Comparison of ENCODE assay signal across 28 mouse cellular contexts in genomic region chr15:52136693-52137092, GRCm38 (mm10).
DNase-seq lines count a peak whose midpoint lies in the region; ATAC-seq and TF ChIP-seq lines count a peak whose summit lies in the region.
"Had no signal": no experiment of that assay in that cellular context is flagged by ENCODE, and none has a peak within 500 bp of the region (broad histone marks: within the 10 kb centered on the region; RNA-seq: fewer than 3 reads in every experiment).

No protein-coding gene starts in this region.

- DNase-seq in liver (no peak), G1E (ENCODE audit: low spot score) (no peak)
- DNase-seq in liver, postnatal 0 days: no peak
- DNase-seq in left cerebral cortex, postnatal 25 days (ENCODE audit: low spot score in 2 of 2): no peak
- DNase-seq: adrenal gland, adult 8-10 months; adrenal gland, postnatal 14 days; B cell, adult 2 months; cerebellum, adult 11 months; cerebellum, adult 18-20 months; cerebellum, adult 8-10 months; cerebellum, adult 9-11 months; cerebellum, postnatal 14 days; cerebellum, postnatal 36 days; embryo, embryonic 11 days had no signal

- peak; percentile 66 for TF ChIP-seq EP300 in liver, postnatal 0 days (IDR thresholded peaks at IDR 0.05; ENCODE audit: low read depth)

- H3K27me3 ChIP-seq in liver, embryonic 12.5 days (replicated peaks): no peaks in the 10 kb centered on the region
- no peaks in the 10 kb centered on the region; the same call in 1 of the 2 replicates for H3K27me3 ChIP-seq in G1E (ENCODE audit: insufficient read depth, low read length)
- H3K27me3 ChIP-seq in liver, postnatal 0 days (ENCODE audit: insufficient read depth, low read length): no peaks in the 10 kb centered on the region
- no peaks in the 10 kb centered on the region for H3K27me3 ChIP-seq in midbrain, embryonic 16.5 days (ENCODE audit: control insufficient read depth, insufficient read depth, low read depth, low read length)
- H3K27me3 ChIP-seq: CH12.LX; embryonic facial prominence, embryonic 13.5 days; embryonic facial prominence, embryonic 15.5 days; forebrain, embryonic 12.5 days; Patski had no signal

- 0 out of 2 replicates have a peak, but pooled peaks have one; percentile 18 for ATAC-seq in liver, embryonic 12.5 days
- ATAC-seq in G1E (ENCODE audit: extremely low read depth, insufficient number of reproducible peaks, low FRiP score, poor library complexity, severe bottlenecking): peak; percentile 45
- ATAC-seq in liver, postnatal 0 days: 0 out of 2 replicates have a peak, but pooled peaks have one; percentile 27
- peak; percentile 55 for ATAC-seq in megakaryocyte-erythroid progenitor cell, adult 5-6 weeks (replicated peaks; ENCODE audit: low FRiP score, low TSS enrichment, poor library complexity, severe bottlenecking)
- ATAC-seq in midbrain, embryonic 16.5 days: no peak
- ATAC-seq: activated CD4-positive, CD25-positive, alpha-beta regulatory T cell, adult 4 months; CD4-positive, CD25-positive, alpha-beta regulatory T cell, adult 4 months; forebrain, embryonic 14.5 days; forebrain, embryonic 16.5 days; Patski had no signal

- no peak overlapping the region for H3K4me3 ChIP-seq in liver, embryonic 12.5 days
- H3K4me3 ChIP-seq in G1E (ENCODE audit: low read depth, low read length): no peak overlapping the region
- H3K4me3 ChIP-seq in liver, postnatal 0 days (ENCODE audit: low read depth, low read length): no peak overlapping the region
- no peak overlapping the region for H3K4me3 ChIP-seq in midbrain, embryonic 16.5 days (ENCODE audit: low read depth, low read length)
- H3K4me3 ChIP-seq: embryonic facial prominence, embryonic 13.5 days; embryonic facial prominence, embryonic 15.5 days; erythroblast, embryonic 14.5 days; forebrain, embryonic 10.5 days; forebrain, embryonic 12.5 days had no signal

- H3K27ac ChIP-seq in liver, embryonic 12.5 days: no peak overlapping the region
- no peak overlapping the region for H3K27ac ChIP-seq in liver, postnatal 0 days (ENCODE audit: low read depth)
- no peak overlapping the region for H3K27ac ChIP-seq in midbrain, embryonic 16.5 days (ENCODE audit: low read length)
- H3K27ac ChIP-seq: embryonic facial prominence, embryonic 13.5 days; embryonic facial prominence, embryonic 15.5 days; forebrain, embryonic 10.5 days; forebrain, embryonic 12.5 days had no signal

- H3K9ac ChIP-seq in liver, embryonic 12.5 days: no peak overlapping the region
- no peak overlapping the region for H3K9ac ChIP-seq in liver, postnatal 0 days (replicated peaks)
- no peak overlapping the region for H3K9ac ChIP-seq in midbrain, embryonic 16.5 days (ENCODE audit: low read depth, low read length)
- H3K9ac ChIP-seq: embryonic facial prominence, embryonic 13.5 days; embryonic facial prominence, embryonic 15.5 days; forebrain, embryonic 12.5 days had no signal

- no peaks in the 10 kb centered on the region for H3K4me1 ChIP-seq in liver, embryonic 12.5 days
- no peaks in the 10 kb centered on the region for H3K4me1 ChIP-seq in G1E (ENCODE audit: insufficient read depth, low read depth, low read length)
- no peaks in the 10 kb centered on the region for H3K4me1 ChIP-seq in liver, postnatal 0 days (ENCODE audit: insufficient read depth)
- no peaks in the 10 kb centered on the region for H3K4me1 ChIP-seq in midbrain, embryonic 16.5 days (ENCODE audit: control insufficient read depth, insufficient read depth, low read length)
- H3K4me1 ChIP-seq: embryonic facial prominence, embryonic 13.5 days; embryonic facial prominence, embryonic 15.5 days; forebrain, embryonic 10.5 days; forebrain, embryonic 12.5 days had no signal

- no peaks in the 10 kb centered on the region for H3K36me3 ChIP-seq in liver, embryonic 12.5 days
- H3K36me3 ChIP-seq in G1E (replicated peaks): no peaks in the 10 kb centered on the region
- no peaks in the 10 kb centered on the region for H3K36me3 ChIP-seq in liver, postnatal 0 days (replicated peaks; ENCODE audit: insufficient read depth, low read length)
- H3K36me3 ChIP-seq in midbrain, embryonic 16.5 days (ENCODE audit: control insufficient read depth, insufficient read depth, low read length): no peaks in the 10 kb centered on the region
- H3K36me3 ChIP-seq: embryonic facial prominence, embryonic 13.5 days; embryonic facial prominence, embryonic 15.5 days; forebrain, embryonic 10.5 days; forebrain, embryonic 12.5 days had no signal

- 38% methylated on average over 3 of the region's 3 CpGs for WGBS in liver, embryonic 12.5 days (ENCODE audit: insufficient replicate concordance)
- WGBS in liver, postnatal 0 days (ENCODE audit: insufficient replicate concordance): 44% methylated on average over 3 of the region's 3 CpGs
- 84% methylated on average over 3 of the region's 3 CpGs for WGBS in midbrain, embryonic 16.5 days

- H3K4me2 ChIP-seq in liver, embryonic 12.5 days: no peak overlapping the region
- no peak overlapping the region for H3K4me2 ChIP-seq in liver, postnatal 0 days (ENCODE audit: low read depth, low read length)
- no peak overlapping the region for H3K4me2 ChIP-seq in midbrain, embryonic 16.5 days (ENCODE audit: low read length)
- H3K4me2 ChIP-seq: embryonic facial prominence, embryonic 13.5 days; embryonic facial prominence, embryonic 15.5 days; forebrain, embryonic 12.5 days had no signal

- no peak for TF ChIP-seq CTCF in G1E (IDR thresholded peaks at IDR 0.05; ENCODE audit: low read depth, low read length)
- TF ChIP-seq CTCF in liver, postnatal 0 days (IDR thresholded peaks at IDR 0.05; ENCODE audit: low read depth): no peak

- intact Hi-C loops in left cerebral cortex, postnatal 25 days (cut with DNase I): no loop called here

- H3K9me3 ChIP-seq in liver, embryonic 12.5 days (replicated peaks): no peaks in the 10 kb centered on the region
- no peaks in the 10 kb centered on the region for H3K9me3 ChIP-seq in G1E (replicated peaks)
- no peaks in the 10 kb centered on the region for H3K9me3 ChIP-seq in liver, postnatal 0 days (ENCODE audit: low read length)
- no peaks in the 10 kb centered on the region for H3K9me3 ChIP-seq in midbrain, embryonic 16.5 days (replicated peaks; ENCODE audit: control insufficient read depth, low read length, poor library complexity, severe bottlenecking)
- H3K9me3 ChIP-seq: embryonic facial prominence, embryonic 13.5 days; embryonic facial prominence, embryonic 15.5 days; forebrain, embryonic 10.5 days; forebrain, embryonic 12.5 days had no signal
